Mouse (Mus musculus) cerebellum, postnatal 14 days (tissue): Measurements from ENCODE around the gene Nkain4.

Experiments used
- DNase-seq, 2 experiments: peaks; one replicate each; pipeline ENCODE4 v3.0.0; 2021; ENCODE audit warnings: mixed read lengths in 2 of 2

Gene Nkain4

DNA sequence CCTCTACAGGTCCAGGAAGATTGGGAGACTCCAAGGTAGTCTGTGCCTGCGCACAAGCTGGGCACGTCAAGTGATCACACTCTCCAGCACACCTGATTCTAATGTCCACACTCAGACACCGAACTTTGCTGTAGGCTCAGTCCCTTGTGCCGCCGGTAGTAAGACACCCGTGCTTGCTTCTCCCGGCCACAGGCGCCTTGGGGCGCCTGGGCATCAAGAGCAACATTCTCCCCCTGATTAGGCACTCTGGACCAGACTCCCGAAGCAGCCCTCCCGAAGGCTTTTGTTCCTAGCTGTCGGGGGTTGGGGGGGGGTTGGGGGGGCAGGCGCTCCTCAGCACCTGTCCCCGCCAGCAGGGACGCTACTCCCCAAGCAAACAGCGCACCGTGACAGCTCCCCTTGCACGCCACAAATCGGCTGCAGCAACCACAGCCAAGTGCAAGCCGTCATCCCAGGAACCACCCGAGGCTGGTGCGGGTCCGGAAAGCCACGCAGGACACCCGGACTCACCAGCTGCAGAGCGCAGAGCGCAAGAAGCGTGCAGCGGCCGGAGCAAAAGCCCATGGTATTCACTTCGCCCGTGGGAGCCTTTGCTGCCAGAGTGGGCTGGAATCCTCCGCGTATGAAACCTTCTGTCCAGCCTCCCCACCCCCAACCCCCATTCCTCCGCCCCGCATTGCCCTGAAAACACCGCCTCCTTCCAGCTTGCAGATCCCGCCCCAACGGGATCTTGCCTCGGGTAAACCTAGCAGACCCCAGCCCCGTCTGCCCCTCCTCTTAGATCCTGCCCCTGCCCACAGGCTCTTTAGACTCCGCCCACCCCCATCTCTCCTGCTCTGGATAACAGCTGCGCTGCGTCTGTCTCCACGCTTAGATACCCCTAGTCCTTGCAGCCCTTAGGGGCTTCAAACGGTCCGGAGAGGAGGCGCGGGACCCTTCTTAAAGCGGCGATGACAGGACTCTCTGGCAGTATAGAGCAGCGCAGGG, at the start of gene Nkain4:
TSS of gene Nkain4 (minus strand) at position 639 of the 987 bp plus-strand sequence.
- DNase-seq = peak; percentile 66 to 75

GRCm38 (mm10) chr2:180996905-180997304, 42.4 kb upstream of the Nkain4 start:
- DNase-seq = no peak

GRCm38 (mm10) chr2:180996436-180996835, 41.9 kb upstream of the Nkain4 start:
- peak; percentile 73 to 75 for DNase-seq

- DNase-seq = peak in 1 of 2 experiments; percentile 46
Observed at GRCm38 (mm10) chr2:180995457-180995856, 41.0 kb upstream of the Nkain4 start.

DNA sequence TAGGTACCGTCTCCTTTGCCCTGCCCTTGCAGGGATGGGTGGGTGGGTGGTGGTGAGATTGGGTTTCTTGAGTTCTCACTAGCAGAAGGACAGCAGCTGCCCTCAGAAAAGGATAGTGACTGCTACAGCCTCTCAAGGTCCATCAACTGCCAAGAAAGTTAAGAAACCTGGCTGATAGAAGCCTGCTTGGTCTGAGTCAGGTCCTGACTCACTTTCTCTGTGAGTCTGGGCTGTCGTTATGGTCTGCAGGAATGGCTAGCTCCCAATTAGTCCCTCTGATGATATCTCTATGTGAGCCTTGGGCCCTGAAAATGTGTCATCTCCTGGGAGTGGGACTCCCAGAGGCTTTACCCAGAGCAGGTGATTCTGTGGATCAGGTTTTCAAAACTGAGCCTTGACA, 39.9 kb upstream of the Nkain4 start:
- DNase-seq = no peak

DNA sequence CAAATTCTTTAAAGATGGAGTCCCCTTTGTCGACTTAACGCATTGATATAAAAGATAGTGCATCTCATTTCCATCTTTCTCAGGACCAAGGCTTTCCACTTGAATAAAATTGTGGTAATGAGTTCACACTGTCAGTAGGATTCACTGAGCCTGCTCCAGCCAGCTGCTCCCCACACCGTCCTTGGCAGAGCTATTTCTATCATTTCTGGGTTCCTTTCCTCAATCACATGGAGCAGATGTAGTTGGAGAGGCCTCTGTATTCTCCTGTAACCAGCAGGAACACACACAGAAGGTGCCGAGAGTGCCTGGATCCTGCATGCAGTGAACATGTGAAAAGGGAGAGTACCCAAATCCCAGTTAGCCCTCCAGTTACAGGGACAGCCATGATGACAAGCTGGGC, 35.8 kb upstream of the Nkain4 start:
- no peak for DNase-seq

- no peak for DNase-seq
Observed at GRCm38 (mm10) chr2:180988948-180989347, 34.4 kb upstream of the Nkain4 start.

DNA sequence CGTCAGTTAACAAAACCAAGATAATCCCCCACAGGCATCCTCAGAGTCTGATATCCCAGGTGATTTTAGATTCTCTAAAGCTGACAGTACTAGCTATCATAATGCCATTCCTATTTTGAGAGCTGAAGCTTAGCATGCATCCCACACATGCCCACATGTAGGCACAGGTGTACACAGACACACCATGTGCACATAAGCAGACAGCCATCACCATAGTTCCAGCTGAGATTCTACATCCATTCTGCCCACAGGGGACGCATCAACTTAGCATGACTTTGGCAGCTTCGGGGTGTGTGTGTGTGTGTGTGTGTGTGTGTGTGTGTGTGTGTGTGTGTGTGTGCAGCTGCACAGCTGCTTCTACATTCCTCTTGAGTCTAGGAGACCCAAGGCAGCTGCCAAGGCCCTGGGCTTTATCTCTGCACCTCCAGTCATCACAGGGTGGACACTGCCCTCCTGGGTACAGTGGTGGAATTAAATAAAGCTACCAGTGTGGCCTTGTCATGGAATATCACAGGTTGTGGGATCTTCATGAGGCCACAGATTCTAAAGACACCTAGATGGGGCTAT, 33.9 kb upstream of the Nkain4 start:
- no peak for DNase-seq

GRCm38 (mm10) chr2:180987432-180988030, 33.0 kb upstream of the Nkain4 start:
- DNase-seq = no peak

- no peak for DNase-seq
Observed at GRCm38 (mm10) chr2:180987001-180987400, 32.5 kb upstream of the Nkain4 start.

- no peak for DNase-seq
Observed at GRCm38 (mm10) chr2:180986449-180986848, 31.9 kb upstream of the Nkain4 start, which contains the start of gene Col20a1. Col20a1 (plus strand) TSS chr2:180986535.

DNA sequence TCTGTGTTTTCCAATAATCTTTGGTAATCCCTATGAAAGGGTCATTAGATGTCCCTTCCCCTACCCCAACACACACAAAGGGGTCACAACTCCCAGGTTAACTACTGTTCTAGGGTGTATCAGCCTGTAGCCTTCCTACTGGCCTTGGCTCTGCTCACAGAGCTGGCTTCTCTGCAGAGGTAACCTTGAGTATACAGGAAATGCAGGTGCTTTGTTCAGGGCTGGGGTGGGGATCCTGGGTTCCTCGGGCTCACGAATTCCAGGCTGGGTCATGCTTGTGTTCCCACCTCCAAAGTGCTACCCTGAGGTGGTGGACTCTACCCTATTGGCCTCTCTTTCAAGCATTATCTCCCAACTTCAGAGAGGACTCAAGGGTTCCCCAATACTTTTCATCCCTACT, 31.1 kb upstream of the Nkain4 start:
- DNase-seq = no peak

GRCm38 (mm10) chr2:180981133-180981532, 26.6 kb upstream of the Nkain4 start:
- no peak for DNase-seq

DNA sequence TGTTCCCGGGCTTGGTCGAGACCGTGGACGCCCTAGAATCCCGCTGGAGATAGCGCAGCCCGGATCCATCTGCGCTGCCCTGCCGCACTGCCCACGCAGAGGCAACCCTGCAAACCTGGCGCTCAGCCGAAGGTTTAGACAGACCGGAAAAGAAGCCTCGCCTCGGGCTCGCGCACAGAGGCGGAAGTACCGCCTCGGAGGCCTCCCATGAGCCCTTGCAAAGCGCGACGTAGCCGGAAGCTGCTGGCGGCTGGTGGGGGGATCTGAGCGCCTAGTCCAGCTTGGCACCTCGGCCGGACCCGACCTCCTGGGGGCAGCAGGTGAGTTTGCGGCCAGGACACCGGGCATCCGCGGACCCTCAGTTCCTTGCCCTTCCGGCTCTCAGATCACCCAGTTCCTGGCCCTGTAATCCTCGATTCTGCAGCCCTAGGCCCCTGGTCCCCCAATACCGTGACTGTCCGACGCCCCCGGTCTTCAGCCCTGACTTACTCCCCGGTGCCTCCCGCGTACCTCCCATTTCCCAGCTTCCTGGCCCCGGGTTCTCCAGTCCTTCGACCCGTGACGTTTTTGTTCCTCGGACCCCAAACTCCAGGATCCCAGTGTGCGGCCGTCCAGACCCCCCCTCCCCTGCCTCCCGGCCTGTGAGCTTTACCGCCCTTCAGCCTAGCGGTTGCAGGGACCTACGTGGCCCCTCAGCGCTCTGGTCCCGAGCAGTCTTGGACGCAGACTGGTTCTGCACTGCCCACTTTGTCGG, 12.7 kb upstream of the Nkain4 start, which contains the start of gene Arfgap1:
TSS of gene Arfgap1 (plus strand) at position 216 of the 754 bp plus-strand sequence.
- DNase-seq = peak; percentile 97 to 98

DNA sequence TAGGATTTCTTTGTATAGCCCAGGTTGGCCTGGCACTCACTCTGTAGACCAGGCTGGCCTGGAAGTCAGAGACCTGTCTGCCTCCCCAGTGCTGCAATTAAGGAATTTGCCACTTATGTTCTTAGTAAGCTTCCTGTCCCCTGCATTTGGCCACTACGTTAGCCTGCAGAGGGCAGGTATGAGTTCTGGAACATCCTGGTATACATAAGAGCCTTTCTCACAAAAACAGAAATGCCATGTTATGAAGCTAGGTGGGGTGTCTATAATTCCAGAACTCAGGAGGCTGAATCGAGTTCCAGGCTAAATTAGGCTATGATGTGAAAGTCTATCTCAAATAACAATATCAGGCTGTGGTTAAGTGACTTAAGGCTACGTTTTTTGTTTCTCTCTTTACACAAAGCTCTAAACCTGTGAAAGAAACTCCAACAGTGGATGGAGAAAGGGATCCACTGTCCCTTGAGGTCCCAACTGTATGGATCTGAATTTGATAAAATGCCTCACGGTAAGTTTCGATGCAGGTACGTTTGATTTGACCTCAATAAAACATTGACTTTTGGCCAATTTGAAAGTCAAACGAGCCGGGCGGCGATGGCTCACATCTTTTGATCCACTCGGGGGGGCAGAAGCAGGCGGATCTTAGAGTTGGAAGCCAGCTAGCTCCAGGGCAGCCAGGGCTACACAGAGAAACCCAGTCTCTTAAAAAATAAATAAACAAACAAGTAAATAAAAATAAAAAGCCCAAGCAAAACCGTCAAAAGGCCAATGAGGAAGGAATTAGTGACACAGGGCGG, 11.8 kb upstream of the Nkain4 start:
- DNase-seq = peak; percentile 62 to 66

DNA sequence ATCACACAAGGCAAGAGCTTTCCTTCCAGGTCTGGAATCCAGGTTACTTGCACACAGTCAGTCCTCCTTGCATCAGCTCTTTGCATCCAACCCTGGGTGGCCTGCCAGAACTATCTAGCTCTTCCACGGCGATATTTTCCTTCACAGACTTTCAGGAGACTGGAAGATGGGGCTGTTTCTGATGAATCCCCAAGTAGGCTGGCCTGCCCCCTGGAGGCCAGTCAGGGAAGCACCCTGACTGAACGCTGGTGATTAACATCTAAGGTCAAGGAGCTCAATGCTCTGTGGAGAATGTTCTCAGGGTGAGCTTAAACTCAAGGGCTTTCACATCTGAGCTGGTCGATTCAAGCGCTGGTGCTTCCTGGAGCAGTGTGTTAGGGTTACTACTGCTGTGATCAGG, 9.5 kb upstream of the Nkain4 start:
- DNase-seq = peak; percentile 88 to 91

- DNase-seq = no peak
Observed at GRCm38 (mm10) chr2:180962616-180963308, 8.3 kb upstream of the Nkain4 start.

- DNase-seq = no peak
Observed at GRCm38 (mm10) chr2:180960187-180960586, 5.7 kb upstream of the Nkain4 start.

- DNase-seq = no peak
Observed at GRCm38 (mm10) chr2:180959605-180960004, 5.1 kb upstream of the Nkain4 start.

DNA sequence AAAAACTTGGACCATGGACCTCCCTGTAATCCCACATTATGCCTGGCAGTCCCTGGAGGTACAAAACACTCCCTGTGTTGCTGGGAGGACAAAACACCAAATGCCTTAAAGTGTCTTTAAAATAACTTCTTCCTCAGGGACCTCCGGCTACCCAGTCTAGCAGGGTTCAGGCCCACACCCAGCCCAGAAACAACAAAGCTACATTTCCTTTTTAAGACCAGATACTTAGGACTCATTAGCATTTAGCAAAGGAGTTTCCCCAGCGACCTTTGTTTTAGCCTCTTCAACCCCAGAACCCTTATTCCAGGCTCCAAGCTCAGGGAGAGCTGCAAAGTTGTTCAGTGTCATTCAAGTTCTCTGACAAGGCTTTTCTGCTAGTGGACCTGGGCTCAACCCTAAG, 861 bp downstream of the Nkain4 start:
- DNase-seq = no peak

DNA sequence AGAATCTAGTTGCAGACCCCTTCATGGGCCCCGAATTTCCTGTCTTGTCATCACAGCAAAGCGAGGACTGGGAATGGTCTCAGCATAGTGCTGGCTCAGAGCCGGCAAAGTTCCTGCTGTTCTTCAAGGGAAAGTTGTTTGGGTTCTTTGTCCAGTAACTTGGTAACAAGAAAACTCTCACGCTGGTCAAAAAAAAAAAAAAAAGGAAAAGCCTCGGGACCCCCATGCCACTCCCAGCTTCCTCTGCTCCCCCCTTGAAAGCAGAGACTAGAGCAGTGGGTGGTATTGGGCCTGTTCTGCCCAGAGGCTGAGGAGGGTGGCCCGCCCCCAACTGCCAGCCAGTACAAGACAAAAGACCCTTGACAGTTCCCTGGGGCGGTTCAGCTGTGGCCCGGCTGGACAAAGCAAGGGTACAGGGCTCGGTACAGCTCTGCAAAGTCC, 1.7 kb downstream of the Nkain4 start:
- peak in 1 of 2 experiments; percentile 28 for DNase-seq
